Mouse (Mus musculus): ENCODE data around the gene Gcg. TPM values are rescaled to one million over a fixed set of nuclear protein-coding genes. Genes with fewer than 3 reads are reported as not detected.

The Gcg gene
- total RNA-seq, 1 experiment from 2014 or later, result not detected

DNA sequence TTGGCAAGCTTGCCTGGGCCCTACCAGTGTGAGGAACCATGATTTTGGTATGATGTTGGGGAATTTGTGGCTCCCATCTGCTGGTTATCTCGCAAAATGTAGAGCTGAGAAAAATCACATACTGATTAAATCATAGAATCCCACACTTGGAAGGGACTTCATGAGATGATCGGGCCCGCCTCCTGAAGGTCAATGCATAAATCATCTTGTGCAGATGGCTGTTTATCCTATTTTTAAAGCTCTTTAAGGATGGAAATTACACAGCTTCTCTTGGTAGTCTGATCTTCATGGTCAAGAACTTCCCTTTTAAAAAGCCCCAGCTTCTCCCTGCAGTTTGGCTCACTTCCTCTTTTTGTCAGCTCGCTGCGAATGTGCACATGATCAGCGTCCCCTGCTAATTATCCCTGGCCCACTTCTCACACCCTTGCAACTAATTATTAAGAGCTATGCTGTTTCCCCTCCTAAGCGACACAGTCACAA is 23.2 kb downstream of the Gcg start:
- peak; percentile 9 for DNase-seq

DNA sequence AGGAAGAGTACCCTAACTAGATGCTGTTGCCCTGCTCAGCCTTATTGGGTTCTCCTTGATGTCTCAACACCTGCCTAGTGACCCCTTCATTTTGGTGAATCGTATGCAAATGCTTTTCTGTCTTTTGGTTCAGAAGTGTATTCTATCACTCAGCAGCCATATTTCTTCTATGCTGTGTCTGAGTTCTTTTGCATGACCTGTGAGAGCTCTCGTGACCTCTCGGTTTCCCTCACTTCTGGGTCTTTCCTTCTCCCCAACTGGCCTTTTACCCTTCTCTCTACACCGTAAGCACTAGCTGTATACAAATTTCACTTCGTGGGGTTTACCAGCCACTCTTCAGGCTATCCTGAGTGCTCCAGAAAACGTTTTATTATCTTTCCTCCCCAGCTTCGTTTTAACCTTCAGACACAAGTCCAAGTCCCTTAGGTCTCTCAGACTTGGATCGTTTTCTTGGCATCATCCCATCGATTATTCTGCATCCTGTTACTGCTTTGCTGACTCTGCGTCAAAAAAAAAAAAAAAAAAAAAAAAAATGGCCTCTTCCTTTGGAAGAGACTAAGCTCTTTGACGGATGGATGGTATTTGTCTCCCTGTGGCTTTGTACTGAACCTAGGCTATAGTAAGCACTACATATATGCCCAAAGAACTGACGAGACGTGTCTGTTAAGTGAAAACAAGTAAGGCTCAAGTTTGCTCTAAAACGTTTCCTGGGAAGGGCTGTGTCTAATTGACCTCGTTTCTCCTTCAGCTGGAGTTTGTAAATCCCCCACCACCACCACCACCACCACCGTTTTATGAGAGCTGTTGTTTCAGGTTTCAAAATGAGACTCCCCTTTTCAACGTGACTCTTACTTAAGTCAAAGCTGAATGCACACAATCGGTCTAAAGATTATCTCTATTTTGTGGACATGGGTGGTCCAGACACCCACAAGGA is 23.9 kb downstream of the Gcg start:
- DNase-seq, result no peak

GRCm38 (mm10) chr2:62458070-62458469 is 25.4 kb downstream of the Gcg start:
- DNase-seq, result no peak

- DNase-seq, result no peak
Observed at GRCm38 (mm10) chr2:62454991-62455390, 28.5 kb downstream of the Gcg start.

GRCm38 (mm10) chr2:62454033-62454432 is 29.4 kb downstream of the Gcg start:
- DNase-seq, result no peak

DNA sequence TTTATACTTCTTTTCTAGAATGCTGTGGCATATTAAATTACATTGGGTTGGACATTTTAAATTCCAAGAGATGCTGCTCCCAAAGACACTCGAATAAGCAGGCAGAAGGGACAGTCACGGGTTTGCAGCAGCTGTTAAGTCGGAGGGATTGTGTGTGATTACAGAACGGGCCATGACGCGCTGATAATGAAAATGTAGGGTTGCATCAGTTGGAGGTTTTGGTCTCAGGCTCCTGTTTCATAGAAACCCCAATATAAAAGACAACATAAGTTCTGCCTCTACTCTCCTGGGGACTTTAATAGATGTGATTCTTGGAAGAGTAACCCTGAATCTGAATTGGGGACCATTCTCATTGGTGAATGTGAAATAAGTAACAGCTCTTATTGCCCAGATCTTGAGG is 33.1 kb downstream of the Gcg start:
- DNase-seq, result no peak

- DNase-seq, result no peak
Observed at GRCm38 (mm10) chr2:62449692-62450346, 33.6 kb downstream of the Gcg start.

GRCm38 (mm10) chr2:62440802-62441544 is 42.5 kb downstream of the Gcg start:
- peak; percentile 32 for DNase-seq

DNA sequence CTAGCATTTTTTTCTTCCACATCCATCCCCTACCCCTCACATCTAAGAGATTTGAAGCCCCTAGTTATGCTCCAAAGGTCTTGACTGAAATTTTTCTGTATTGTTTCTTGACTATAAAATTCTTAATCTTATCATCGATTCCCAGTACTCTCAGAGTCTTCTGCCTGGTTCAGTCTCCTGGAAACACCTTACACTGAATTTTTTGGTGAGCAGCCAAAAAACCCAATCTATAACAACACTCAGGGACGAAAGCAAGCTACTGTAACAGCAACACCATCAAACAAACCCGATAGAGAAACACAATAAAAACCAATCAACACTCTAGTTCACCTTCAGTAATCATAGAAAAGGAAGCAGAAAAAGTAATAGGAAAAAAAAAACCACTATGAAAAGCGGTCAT is 43.4 kb downstream of the Gcg start:
- DNase-seq, result no peak

GRCm38 (mm10) chr2:62431245-62431795 is 52.1 kb downstream of the Gcg start:
- no peak for DNase-seq

DNA sequence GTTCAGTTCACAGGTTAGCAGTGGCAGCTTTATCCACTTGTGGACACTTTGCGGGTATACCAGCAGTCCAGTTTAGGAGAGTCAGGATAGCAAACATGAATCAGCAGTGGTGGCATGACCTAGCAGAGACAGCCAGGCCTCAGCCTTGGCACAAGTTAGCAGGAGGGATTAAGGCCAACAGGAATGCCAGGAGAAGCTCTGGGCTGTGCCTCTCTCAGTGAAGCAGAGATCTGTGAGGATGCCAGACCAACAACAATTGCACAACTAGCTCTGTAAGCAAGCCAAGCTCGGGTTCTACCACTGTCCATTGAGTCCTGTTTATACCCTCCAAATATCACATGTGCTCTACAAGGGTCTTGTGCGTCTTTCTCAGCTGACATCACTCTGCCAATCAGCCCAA is 57.5 kb downstream of the Gcg start:
- peak; percentile 16 for DNase-seq

Other genes starting within 250 kb of the Gcg start
- 9.0 and 12.4 TPM in 2 replicates for gene Dpp4, start 71.4 kb downstream of the Gcg start, total RNA-seq (2021)
- 4.6 and 6.2 TPM in 2 replicates for gene Fap, start 90.4 kb upstream of the Gcg start, total RNA-seq (2021)
- 8.7 and 9.9 TPM in 2 replicates for gene Ifih1, start 162.6 kb upstream of the Gcg start, total RNA-seq (2021)
- gene Gca, start 180.6 kb upstream of the Gcg start, total RNA-seq (2021), result 3.0 and 4.0 TPM in 2 replicates